Mouse (Mus musculus): ENCODE measurements around the gene Slfn14.
A peak's percentile ranks its signal among the peaks of the same experiment; 100 is the strongest.

DNA sequence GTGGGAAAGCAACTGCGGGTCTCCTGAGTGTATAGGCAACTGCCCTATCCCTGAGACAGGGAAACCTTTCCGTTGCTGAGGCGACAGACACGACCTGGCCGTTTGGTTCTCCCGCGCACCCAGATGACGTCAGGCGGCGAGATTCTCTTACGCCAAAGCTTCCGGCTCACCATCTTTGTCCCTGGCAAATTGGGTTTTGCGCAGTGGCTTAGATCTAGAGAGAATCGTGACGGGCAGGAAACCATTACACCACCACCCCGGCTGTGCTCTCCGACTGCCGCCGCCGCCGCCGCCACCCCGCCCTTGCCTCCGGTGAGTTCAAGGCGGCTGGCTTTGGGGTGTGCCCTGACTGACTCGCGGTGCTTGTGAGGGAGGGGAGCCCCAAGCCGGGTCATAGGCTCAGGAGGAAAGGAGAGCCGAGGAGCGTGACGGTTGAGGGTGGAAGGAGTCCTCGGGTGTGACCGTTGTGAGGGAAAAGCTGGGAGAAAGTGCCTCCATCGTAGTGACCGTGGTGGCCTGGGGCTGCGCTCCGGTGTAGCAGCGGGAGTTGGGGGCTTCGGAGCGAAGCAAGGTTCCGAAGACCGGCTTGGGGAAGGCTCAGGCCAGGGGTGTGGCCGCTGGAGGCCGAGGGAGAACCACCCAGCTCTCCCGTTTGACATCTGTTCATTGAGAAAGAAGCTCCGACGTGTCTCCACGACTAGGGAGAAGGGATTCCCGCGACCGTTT is 16.2 kb upstream of the Slfn14 start, which contains the start of gene Pex12:
- TF ChIP-seq POLR2A (IDR thresholded peaks at IDR 0.05; ENCODE audit: extremely low read depth, insufficient read depth, low read length) = 0 out of 2 replicates have a peak, but pooled peaks have one; percentile 17
- TF ChIP-seq CTCF (IDR thresholded peaks at IDR 0.05; ENCODE audit: low read depth, low read length) = no peak

Data from liver, adult 2 months (tissue).